Mouse (Mus musculus): ENCODE results near the gene Tnks1bp1.

GRCm38 (mm10) chr2:85013826-85014587 is 33.8 kb upstream of the Tnks1bp1 start:
- TF ChIP-seq CTCF (IDR thresholded peaks at IDR 0.05; ENCODE audit: low read depth) (no peak), EP300 (IDR thresholded peaks at IDR 0.05; ENCODE audit: low read depth) (no peak)
